Mouse (Mus musculus): Measurements from ENCODE around the gene Rfc1. TPM values are rescaled to one million over a fixed set of nuclear protein-coding genes. Genes with fewer than 3 reads are reported as not detected.
A peak's percentile ranks its signal among the peaks of the same experiment; 100 is the strongest.

Rfc1 gene
- polyA plus RNA-seq, 2 experiments = 19.0 to 36.4 TPM

DNA sequence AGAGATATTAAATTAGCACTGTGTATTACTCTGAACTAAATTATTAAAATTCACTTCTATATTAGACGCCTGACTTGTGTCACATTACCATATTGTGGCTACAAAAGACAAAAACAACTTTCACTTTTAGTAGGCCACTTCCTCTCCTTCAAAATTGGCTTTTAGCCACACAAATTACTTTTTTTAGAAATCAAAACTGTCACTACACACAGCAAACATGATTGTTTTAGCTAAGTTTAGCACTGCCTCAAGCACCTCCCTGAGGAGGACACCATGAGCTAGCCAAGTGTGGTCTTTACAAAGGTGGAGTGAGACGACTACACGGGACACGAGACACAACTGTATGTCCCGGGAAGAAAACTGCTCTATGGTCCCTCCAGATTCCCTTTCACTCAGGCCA, 9.3 kb downstream of the Rfc1 start:
- DNase-seq (ENCODE audit: low read depth in 3 of 3, low spot score in 3 of 3) = no peak
- H3K4me2 ChIP-seq (ENCODE audit: low read depth) = peak overlapping the region; percentile 29
- no peak overlapping the region for H3K4me3 ChIP-seq (ENCODE audit: insufficient read depth in 1 of 2, low read depth in 2 of 2, low read length in 2 of 2)
- H3K27ac ChIP-seq = no peak overlapping the region
- ATAC-seq (ENCODE audit: insufficient read depth) = no peak
- no peak overlapping the region for H3K9ac ChIP-seq (replicated peaks)
- TF ChIP-seq EP300 (IDR thresholded peaks at IDR 0.05; ENCODE audit: low read depth) (no peak), CTCF (IDR thresholded peaks at IDR 0.05; ENCODE audit: low read depth) (no peak)
- H3K9me3 ChIP-seq (ENCODE audit: control insufficient read depth, low read length) = no peaks in the 10 kb centered on the region
- H3K36me3 ChIP-seq (replicated peaks; ENCODE audit: control insufficient read depth, insufficient read depth, low read depth) = 0 out of 2 replicates have a peak, but pooled peaks cover 3% of the 10 kb centered on the region
- WGBS (ENCODE audit: insufficient replicate concordance) = 45% methylated on average over 5 of the region's 5 CpGs
- H3K27me3 ChIP-seq (ENCODE audit: control insufficient read depth, insufficient read depth, low read length) = no peaks in the 10 kb centered on the region
- peaks cover 0 to 4% of the 10 kb centered on the region in 2 experiments; a peak in 2 of 4 replicates for H3K4me1 ChIP-seq (replicated peaks; ENCODE audit: control insufficient read depth in 2 of 2, insufficient read depth in 2 of 2, low read length in 1 of 2)

DNA sequence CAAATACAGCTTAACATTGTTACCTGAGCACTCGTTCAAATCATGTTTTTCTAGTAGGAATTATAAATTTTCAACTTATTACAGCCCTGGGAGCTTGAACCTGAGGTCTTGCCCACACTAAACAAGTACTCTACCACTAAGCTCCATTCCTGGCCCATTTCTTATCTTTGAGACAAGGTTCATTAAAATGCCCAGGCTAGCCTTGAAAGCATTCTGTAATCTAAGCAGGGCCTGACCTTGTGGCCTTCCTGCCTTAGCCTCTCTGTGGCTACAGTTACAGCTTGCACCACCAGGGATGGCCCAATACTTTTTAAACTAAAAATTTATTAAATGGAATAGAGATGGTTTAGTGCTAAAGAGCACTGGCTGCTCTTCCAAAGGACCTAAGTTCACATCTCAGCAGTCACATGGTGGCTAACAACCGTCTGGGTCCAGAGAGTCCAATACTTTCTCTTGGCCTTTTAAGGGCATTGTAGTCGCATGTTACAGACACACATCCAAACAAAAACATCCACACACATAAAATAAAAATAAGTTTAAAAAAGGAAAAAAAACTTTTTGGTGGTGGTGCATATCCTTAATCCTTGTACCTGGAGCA, 10.6 kb downstream of the Rfc1 start:
- no peak overlapping the region for H3K4me2 ChIP-seq (ENCODE audit: low read depth)
- H3K4me1 ChIP-seq (replicated peaks; ENCODE audit: control insufficient read depth in 2 of 2, insufficient read depth in 2 of 2, low read length in 1 of 2) = peaks cover 0 to 4% of the 10 kb centered on the region in 2 experiments; a peak in 2 of 4 replicates
- no peaks in the 10 kb centered on the region for H3K9me3 ChIP-seq (ENCODE audit: control insufficient read depth, low read length)
- no peaks in the 10 kb centered on the region for H3K27me3 ChIP-seq (ENCODE audit: control insufficient read depth, insufficient read depth, low read length)
- no peak for ATAC-seq (ENCODE audit: insufficient read depth)
- H3K4me3 ChIP-seq (ENCODE audit: insufficient read depth in 1 of 2, low read depth in 2 of 2, low read length in 2 of 2) = no peak overlapping the region
- DNase-seq (ENCODE audit: low read depth in 3 of 3, low spot score in 3 of 3) = no peak
- no peak overlapping the region for H3K9ac ChIP-seq (replicated peaks)
- 76% methylated on average over 3 of the region's 3 CpGs for WGBS (ENCODE audit: insufficient replicate concordance)
- TF ChIP-seq EP300 (IDR thresholded peaks at IDR 0.05; ENCODE audit: low read depth) (no peak), CTCF (IDR thresholded peaks at IDR 0.05; ENCODE audit: low read depth) (no peak)
- 0 out of 2 replicates have a peak, but pooled peaks cover 3% of the 10 kb centered on the region for H3K36me3 ChIP-seq (replicated peaks; ENCODE audit: control insufficient read depth, insufficient read depth, low read depth)
- H3K27ac ChIP-seq = no peak overlapping the region

DNA sequence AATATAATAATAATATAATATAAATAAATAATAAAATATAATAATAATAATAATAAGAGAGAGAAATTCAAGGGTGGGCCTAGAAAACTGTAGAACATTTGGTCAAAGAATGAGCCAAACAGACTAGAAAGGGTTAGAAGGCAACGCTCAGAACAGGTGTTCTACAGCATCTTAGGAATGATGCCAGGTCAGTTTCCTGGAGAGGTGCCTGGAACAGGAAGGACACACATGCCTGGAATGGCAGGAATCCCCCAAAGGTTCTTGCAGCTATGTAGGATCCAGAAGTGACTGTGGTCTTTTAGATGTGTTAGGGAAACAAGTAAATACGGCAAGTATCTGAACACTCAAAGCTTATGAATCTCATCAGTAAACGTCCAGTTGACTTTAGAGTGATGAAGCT, 11.2 kb downstream of the Rfc1 start:
- Histone ChIP-seq H3K4me2 (ENCODE audit: low read depth) (no peak overlapping the region), H3K9me3 (ENCODE audit: control insufficient read depth, low read length) (no peaks in the 10 kb centered on the region), H3K36me3 (replicated peaks; ENCODE audit: control insufficient read depth, insufficient read depth, low read depth) (peaks cover 4% of the 10 kb centered on the region), H3K4me1 (replicated peaks; ENCODE audit: control insufficient read depth in 2 of 2, insufficient read depth in 2 of 2, low read length in 1 of 2) (peaks cover 0 to 4% of the 10 kb centered on the region in 2 experiments; a peak in 2 of 4 replicates), H3K27ac (no peak overlapping the region), H3K9ac (replicated peaks) (no peak overlapping the region), H3K4me3 (ENCODE audit: insufficient read depth in 1 of 2, low read depth in 2 of 2, low read length in 2 of 2) (no peak overlapping the region), H3K27me3 (ENCODE audit: control insufficient read depth, insufficient read depth, low read length) (no peaks in the 10 kb centered on the region)
- ATAC-seq (ENCODE audit: insufficient read depth) (no peak), DNase-seq (ENCODE audit: low read depth in 3 of 3, low spot score in 3 of 3) (no peak)
- 83% methylated on average over 3 of the region's 3 CpGs for WGBS (ENCODE audit: insufficient replicate concordance)
- TF ChIP-seq EP300 (IDR thresholded peaks at IDR 0.05; ENCODE audit: low read depth) = no peak
- TF ChIP-seq CTCF (IDR thresholded peaks at IDR 0.05; ENCODE audit: low read depth) = no peak

DNA sequence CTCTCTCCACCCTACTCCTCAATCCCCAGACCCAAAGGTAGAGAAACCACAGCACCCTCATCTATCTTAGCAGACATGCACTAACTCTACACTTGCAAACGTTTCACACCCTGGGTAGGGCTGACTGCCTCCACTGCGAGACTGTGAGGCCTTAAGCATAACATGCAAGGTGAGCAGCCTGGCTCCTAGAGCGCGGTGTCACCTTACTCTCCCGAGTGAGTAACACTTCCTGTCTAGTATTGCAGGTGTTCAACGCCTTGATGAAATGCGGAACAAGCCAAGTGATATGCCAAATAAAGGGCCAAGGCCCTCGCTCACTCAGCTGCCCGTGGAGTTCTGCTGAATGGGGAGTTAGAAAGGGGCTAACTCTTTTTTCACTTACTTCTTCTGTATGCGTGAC, 13.3 kb downstream of the Rfc1 start:
- H3K9me3 ChIP-seq (ENCODE audit: control insufficient read depth, low read length) = no peaks in the 10 kb centered on the region
- H3K27ac ChIP-seq = no peak overlapping the region
- H3K36me3 ChIP-seq (replicated peaks; ENCODE audit: control insufficient read depth, insufficient read depth, low read depth) = peaks cover 15% of the 10 kb centered on the region
- no peak overlapping the region for H3K9ac ChIP-seq (replicated peaks)
- ATAC-seq (ENCODE audit: insufficient read depth) (no peak), DNase-seq (ENCODE audit: low read depth in 3 of 3, low spot score in 3 of 3) (no peak)
- no peak overlapping the region for H3K4me2 ChIP-seq (ENCODE audit: low read depth)
- WGBS (ENCODE audit: insufficient replicate concordance) = 76% methylated on average over 10 of the region's 10 CpGs
- H3K27me3 ChIP-seq (ENCODE audit: control insufficient read depth, insufficient read depth, low read length) = no peaks in the 10 kb centered on the region
- no peak for TF ChIP-seq CTCF (IDR thresholded peaks at IDR 0.05; ENCODE audit: low read depth)
- TF ChIP-seq EP300 (IDR thresholded peaks at IDR 0.05; ENCODE audit: low read depth) = no peak
- H3K4me1 ChIP-seq (replicated peaks; ENCODE audit: control insufficient read depth in 2 of 2, insufficient read depth in 2 of 2, low read length in 1 of 2) = peaks cover 0 to 4% of the 10 kb centered on the region in 2 experiments; a peak in 2 of 4 replicates
- no peak overlapping the region for H3K4me3 ChIP-seq (ENCODE audit: insufficient read depth in 1 of 2, low read depth in 2 of 2, low read length in 2 of 2)

DNA sequence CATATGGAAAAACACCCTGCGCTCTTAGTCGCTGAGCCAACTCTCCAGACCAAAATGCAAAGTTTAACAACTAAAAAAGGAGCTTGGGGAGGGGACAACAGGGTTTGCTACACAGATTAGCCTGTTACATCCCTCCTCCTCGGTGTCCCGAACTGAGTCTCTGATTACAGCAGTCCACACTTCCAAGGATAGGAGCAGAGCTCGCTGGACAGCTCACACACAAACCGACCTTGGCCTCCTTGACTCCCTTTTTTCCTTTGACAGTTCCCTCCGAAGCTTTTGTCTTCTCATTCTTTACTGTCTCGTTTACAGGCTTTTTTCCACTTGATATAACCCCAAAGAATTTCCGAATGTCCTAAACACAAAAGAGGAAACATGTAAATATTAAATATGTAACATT, 16.3 kb downstream of the Rfc1 start:
- Histone ChIP-seq H3K4me3 (ENCODE audit: insufficient read depth in 1 of 2, low read depth in 2 of 2, low read length in 2 of 2) (no peak overlapping the region), H3K9me3 (ENCODE audit: control insufficient read depth, low read length) (no peaks in the 10 kb centered on the region), H3K27ac (no peak overlapping the region), H3K27me3 (ENCODE audit: control insufficient read depth, insufficient read depth, low read length) (no peaks in the 10 kb centered on the region), H3K9ac (replicated peaks) (no peak overlapping the region), H3K36me3 (replicated peaks; ENCODE audit: control insufficient read depth, insufficient read depth, low read depth) (peaks cover 18% of the 10 kb centered on the region), H3K4me1 (replicated peaks; ENCODE audit: control insufficient read depth in 2 of 2, insufficient read depth in 2 of 2, low read length in 1 of 2) (no peaks in the 10 kb centered on the region), H3K4me2 (ENCODE audit: low read depth) (no peak overlapping the region)
- ATAC-seq (ENCODE audit: insufficient read depth) = no peak
- TF ChIP-seq CTCF (IDR thresholded peaks at IDR 0.05; ENCODE audit: low read depth) (no peak), EP300 (IDR thresholded peaks at IDR 0.05; ENCODE audit: low read depth) (no peak)
- WGBS (ENCODE audit: insufficient replicate concordance) = 86% methylated on average over 9 of the region's 9 CpGs
- DNase-seq (ENCODE audit: low read depth in 3 of 3, low spot score in 3 of 3) = no peak
